27 mouse cellular contexts compared by ENCODE assay signal in genomic region chr5:119584389-119584788, GRCm38 (mm10).
"Had no signal": no experiment of that assay in that cellular context is flagged by ENCODE, and none has a peak within 500 bp of the region (broad histone marks: within the 10 kb centered on the region; RNA-seq: fewer than 3 reads in every experiment).

No protein-coding gene starts in this region.

- H3K4me1 ChIP-seq: hindbrain, embryonic 12.5 days; liver, embryonic 13.5 days; liver, embryonic 15.5 days had no signal

- ATAC-seq: hindbrain, embryonic 16.5 days; inflammation-experienced regulatory T-cells, adult 6 months; intestine, embryonic 15.5 days; intestine, postnatal 0 days had no signal

- H3K9me3 ChIP-seq: heart, embryonic 10.5 days; heart, embryonic 12.5 days; hindbrain, embryonic 10.5 days; hindbrain, embryonic 12.5 days; intestine, embryonic 15.5 days; limb, embryonic 10.5 days; limb, embryonic 12.5 days; liver, embryonic 13.5 days; liver, embryonic 15.5 days had no signal

- H3K4me3 ChIP-seq: heart, embryonic 10.5 days; heart, embryonic 12.5 days; hindbrain, embryonic 10.5 days; hindbrain, embryonic 12.5 days; intestine, embryonic 15.5 days; layer of hippocampus, adult 2 months; left cerebral cortex, adult 2 months; limb, embryonic 10.5 days; limb, embryonic 12.5 days; liver, embryonic 13.5 days; liver, embryonic 15.5 days had no signal

- H3K9ac ChIP-seq: heart, embryonic 12.5 days; hindbrain, embryonic 12.5 days; hindbrain, embryonic 14.5 days; intestine, embryonic 15.5 days; limb, embryonic 12.5 days; liver, embryonic 13.5 days; liver, embryonic 15.5 days had no signal

- H3K4me2 ChIP-seq: heart, embryonic 12.5 days; hindbrain, embryonic 12.5 days; hindbrain, embryonic 14.5 days; intestine, embryonic 15.5 days; limb, embryonic 12.5 days; liver, embryonic 11.5 days; liver, embryonic 13.5 days; liver, embryonic 15.5 days had no signal

- H3K27me3 ChIP-seq: heart, embryonic 12.5 days; hindbrain, embryonic 12.5 days; intestine, embryonic 15.5 days; liver, embryonic 13.5 days; liver, embryonic 15.5 days had no signal

- H3K27ac ChIP-seq: heart, embryonic 10.5 days; hindbrain, embryonic 10.5 days; hindbrain, embryonic 12.5 days; hindbrain, embryonic 14.5 days; intestine, embryonic 15.5 days; kidney, postnatal 0 days; layer of hippocampus, adult 2 months; left cerebral cortex, adult 2 months; limb, embryonic 10.5 days; limb, embryonic 12.5 days; liver, embryonic 13.5 days; liver, embryonic 15.5 days had no signal

- H3K36me3 ChIP-seq: heart, embryonic 10.5 days; heart, embryonic 12.5 days; hindbrain, embryonic 10.5 days; hindbrain, embryonic 12.5 days; intestine, embryonic 15.5 days; limb, embryonic 10.5 days; limb, embryonic 12.5 days; liver, embryonic 13.5 days; liver, embryonic 15.5 days had no signal

- DNase-seq: gastrocnemius, postnatal 14 days; gastrocnemius, postnatal 36 days; heart, adult 18-20 months; heart, postnatal 10 days; heart, postnatal 4 days; kidney, adult 18-20 months; kidney, adult 8-10 months; kidney, postnatal 14 days; kidney, postnatal 36 days; liver; liver, embryonic 13.5 days had no signal
